Mouse (Mus musculus) inflammation-experienced regulatory T-cells (primary cell): ENCODE data around the gene Oit1. TPM values are rescaled to one million over a fixed set of nuclear protein-coding genes. Genes with fewer than 3 reads are reported as not detected.

Experiments used
- polyA plus RNA-seq, 2 experiments: library from polyadenylated mRNA; unstranded; fragments of 100-300 nt; shearing (Covaris generic); gene quantifications; one replicate each; pipeline ENCODE4 v1.2.1; 2017

Oit1 gene
- polyA plus RNA-seq = 1 to 10 TPM; 1.7 to 3.4 TPM

GRCm38 (mm10) chr14:8378685-8379313 lies at the start of gene Oit1:
Gene Oit1, minus strand, starts transcription at chr14:8378754.

GRCm38 (mm10) chr14:8317194-8318097 lies 61.1 kb downstream of the Oit1 start, which contains the start of gene Fam107a:
Gene Fam107a, minus strand, starts transcription at chr14:8318023.

Other genes starting within 250 kb of the Oit1 start
- 100 to 1,000 TPM; 148 to 195 TPM for gene Pdhb, start 205.7 kb downstream of the Oit1 start, polyA plus RNA-seq
- gene Kctd6, start 164.6 kb downstream of the Oit1 start, polyA plus RNA-seq = 10 to 100 TPM; 11.9 to 13.3 TPM
- 1 to 10 TPM in 1 of 2 experiments, under 1 TPM in 1; 0.07 to 2.0 TPM for gene Acox2, start 119.4 kb downstream of the Oit1 start, polyA plus RNA-seq
- under 1 TPM; 0.24 to 0.50 TPM for gene Fam107a, start 60.7 kb downstream of the Oit1 start, polyA plus RNA-seq